Mouse (Mus musculus) cerebellum, adult 2 months (tissue): ENCODE results near the gene Lhcgr. TPM values are rescaled to one million over a fixed set of nuclear protein-coding genes. Genes with fewer than 3 reads are reported as not detected.
A peak's percentile ranks its signal among the peaks of the same experiment; 100 is the strongest.

Experiments
- DNase-seq, 2 experiments: peaks; one replicate each; pipeline ENCODE4 v3.0.0; 2021
- H3K27ac ChIP-seq: fragments of 200-500 bp; 2 replicates; pipeline ENCODE4 v1.5.1; 2012; ENCODE audit warnings: low read length, control low read depth, inconsistent platforms; ENCODE audit not compliant: insufficient read depth
- H3K27me3 ChIP-seq: fragments of 200-500 bp; 2 replicates; pipeline ENCODE4 v1.6.1; 2012; ENCODE audit warnings: inconsistent platforms, mild to moderate bottlenecking, low read length, moderate library complexity; ENCODE audit not compliant: control insufficient read depth, insufficient read depth
- H3K4me1 ChIP-seq: fragments of 200-500 bp; 2 replicates; pipeline ENCODE4 v1.6.1; 2011; ENCODE audit warnings: low read length; ENCODE audit not compliant: control insufficient read depth, insufficient read depth
- H3K4me3 ChIP-seq: fragments of 200-500 bp; replicated peaks from 2 replicates; pipeline ENCODE3; 2011; ENCODE audit warnings: mild to moderate bottlenecking, low read depth, low read length, control low read depth; ENCODE audit not compliant: insufficient read depth
- CTCF ChIP-seq: fragments of 200-500 bp; IDR thresholded peaks from 2 replicates; pipeline ENCODE4 v1.5.1; 2011; ENCODE audit warnings: low read depth, mild to moderate bottlenecking, control low read depth, low read length, moderate library complexity, borderline replicate concordance; ENCODE audit not compliant: insufficient read depth
- POLR2A ChIP-seq: fragments of 200-500 bp; IDR thresholded peaks from 2 replicates; pipeline ENCODE4 v1.6.1; 2011; ENCODE audit warnings: low read length, control low read depth, borderline replicate concordance; ENCODE audit not compliant: insufficient read depth
- WGBS: fragments of 180-500 bp; shearing (Covaris S2); methylation state at CpG from one replicate; pipeline ENCODE4 v1.1.7; 2018; 5-methylcytosine and 5-hydroxymethylcytosine counted together
- polyA plus RNA-seq: library from polyadenylated mRNA; depleted of rRNA; stranded (reverse); fragments of >200 nt; gene quantifications from 2 replicates; pipeline ENCODE4 v1.2.3, GENCODE M21; 2012

The Lhcgr gene
- polyA plus RNA-seq, 1 experiment = 0.23 TPM

DNA sequence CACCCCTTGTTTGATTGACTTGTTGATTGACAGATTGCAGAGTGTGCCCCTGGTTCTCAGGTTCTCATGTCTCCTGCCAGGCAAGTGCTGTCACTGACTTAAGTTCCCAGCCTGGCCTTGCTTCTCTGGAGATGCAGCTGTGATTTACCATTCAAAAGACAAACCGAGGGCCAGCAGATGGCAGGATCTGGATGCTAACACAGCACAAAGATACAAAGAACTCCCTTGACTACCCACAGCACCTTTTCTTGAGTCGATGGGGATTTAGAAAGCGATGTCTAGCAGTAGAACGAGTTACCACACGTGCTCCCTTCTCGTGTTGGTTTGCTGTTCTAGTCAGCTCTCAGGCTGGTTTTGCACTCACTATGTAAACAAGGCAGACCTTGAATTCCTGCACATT lies 4.9 kb downstream of the Lhcgr start:
- DNase-seq = no peak
- Histone ChIP-seq H3K27me3 (no peaks in the 10 kb centered on the region), H3K4me3 (no peak overlapping the region), H3K4me1 (no peaks in the 10 kb centered on the region), H3K27ac (no peak overlapping the region)
- 63% methylated on average over 6 of the region's 6 CpGs for WGBS
- no peak for TF ChIP-seq POLR2A
- no peak for TF ChIP-seq CTCF

DNA sequence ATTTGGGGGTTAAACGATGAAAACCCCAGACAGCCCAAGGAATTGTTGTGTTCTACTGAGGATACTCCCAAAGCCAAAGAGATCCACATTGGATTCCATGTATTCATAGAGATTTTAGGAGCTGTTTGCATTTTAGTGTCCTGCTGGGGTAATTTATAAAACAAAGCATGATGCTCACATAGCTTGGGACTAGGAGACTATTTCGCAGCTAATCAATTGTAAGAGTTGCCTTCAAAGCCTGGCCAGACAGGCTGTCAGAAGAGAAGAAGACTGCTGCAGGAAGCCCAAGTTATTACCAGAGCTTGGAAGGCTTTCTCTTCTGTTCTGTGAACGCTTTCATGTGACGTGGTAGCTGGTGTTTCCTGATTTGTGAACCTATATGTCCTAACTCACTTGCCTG lies 5.4 kb downstream of the Lhcgr start:
- no peak overlapping the region for H3K4me3 ChIP-seq
- no peaks in the 10 kb centered on the region for H3K27me3 ChIP-seq
- WGBS = 67% methylated on average over 4 of the region's 4 CpGs
- TF ChIP-seq CTCF = no peak
- TF ChIP-seq POLR2A = no peak
- no peak overlapping the region for H3K27ac ChIP-seq
- no peak for DNase-seq
- no peaks in the 10 kb centered on the region for H3K4me1 ChIP-seq

DNA sequence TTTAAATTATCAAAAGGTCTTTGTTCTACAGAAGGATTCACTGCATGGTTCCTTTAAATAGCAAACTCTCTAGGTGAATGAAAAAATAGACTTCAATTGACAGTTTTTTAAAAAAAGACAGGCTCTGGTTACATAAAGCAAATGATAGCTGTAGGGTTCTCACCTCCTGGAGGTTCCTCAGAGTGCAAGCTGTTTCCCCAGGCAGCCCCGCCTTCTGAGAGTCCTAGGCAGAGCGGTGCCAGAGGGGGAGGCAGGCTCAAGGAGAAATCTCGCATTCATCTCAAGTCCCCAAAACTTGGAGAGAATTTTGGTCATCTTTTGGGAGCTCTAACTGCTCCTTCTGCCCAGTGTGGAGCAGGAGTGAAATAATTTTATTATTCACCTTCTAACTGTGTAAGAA lies 12.6 kb downstream of the Lhcgr start:
- H3K4me1 ChIP-seq = no peaks in the 10 kb centered on the region
- no peak overlapping the region for H3K27ac ChIP-seq
- 26% methylated on average over 3 of the region's 3 CpGs for WGBS
- H3K27me3 ChIP-seq = no peaks in the 10 kb centered on the region
- TF ChIP-seq POLR2A (no peak), CTCF (no peak)
- H3K4me3 ChIP-seq = no peak overlapping the region
- peak in 1 of 2 experiments; percentile 3 for DNase-seq

- no peak for DNase-seq
- Histone ChIP-seq H3K4me3 (no peak overlapping the region), H3K27me3 (no peaks in the 10 kb centered on the region), H3K27ac (no peak overlapping the region), H3K4me1 (no peaks in the 10 kb centered on the region)
- WGBS = 15% methylated on average over 9 of the region's 9 CpGs
- TF ChIP-seq CTCF (no peak), POLR2A (no peak)
Measured at GRCm38 (mm10) chr17:88774103-88774526, 17.7 kb downstream of the Lhcgr start.

- DNase-seq = no peak
- no peaks in the 10 kb centered on the region for H3K4me1 ChIP-seq
- no peaks in the 10 kb centered on the region for H3K27me3 ChIP-seq
- H3K4me3 ChIP-seq = no peak overlapping the region
- H3K27ac ChIP-seq = no peak overlapping the region
- WGBS = 58% methylated on average over 7 of the region's 7 CpGs
- TF ChIP-seq CTCF (no peak), POLR2A (no peak)
Measured at GRCm38 (mm10) chr17:88770081-88770480, 21.7 kb downstream of the Lhcgr start.

GRCm38 (mm10) chr17:88769283-88769859 lies 22.4 kb downstream of the Lhcgr start:
- Histone ChIP-seq H3K27me3 (no peaks in the 10 kb centered on the region), H3K4me3 (no peak overlapping the region), H3K4me1 (no peaks in the 10 kb centered on the region), H3K27ac (no peak overlapping the region)
- TF ChIP-seq POLR2A (no peak), CTCF (no peak)
- no peak for DNase-seq
- 14% methylated on average over 2 of the region's 2 CpGs for WGBS

GRCm38 (mm10) chr17:88766857-88767256 lies 24.9 kb downstream of the Lhcgr start:
- H3K4me3 ChIP-seq = no peak overlapping the region
- TF ChIP-seq POLR2A = no peak
- no peak for TF ChIP-seq CTCF
- no peaks in the 10 kb centered on the region for H3K4me1 ChIP-seq
- WGBS = 94% methylated on average over 6 of the region's 6 CpGs
- no peak for DNase-seq
- H3K27me3 ChIP-seq = no peaks in the 10 kb centered on the region
- H3K27ac ChIP-seq = no peak overlapping the region

GRCm38 (mm10) chr17:88764136-88764485 lies 27.7 kb downstream of the Lhcgr start:
- H3K4me3 ChIP-seq = no peak overlapping the region
- WGBS = 48% methylated on average over 3 of the region's 3 CpGs
- TF ChIP-seq POLR2A (no peak), CTCF (no peak)
- no peak overlapping the region for H3K27ac ChIP-seq
- no peaks in the 10 kb centered on the region for H3K27me3 ChIP-seq
- no peak for DNase-seq
- no peaks in the 10 kb centered on the region for H3K4me1 ChIP-seq
